Mouse (Mus musculus): ENCODE data around the gene Dhx40. TPM values are rescaled to one million over a fixed set of nuclear protein-coding genes. Genes with fewer than 3 reads are reported as not detected.
A peak's percentile ranks its signal among the peaks of the same experiment; 100 is the strongest.

The Dhx40 gene
- polyA plus RNA-seq (2016; fragmentation: Nextera tagmentation; extraction: Ambion mirVana) = 14.4 and 19.7 TPM in 2 replicates

DNA sequence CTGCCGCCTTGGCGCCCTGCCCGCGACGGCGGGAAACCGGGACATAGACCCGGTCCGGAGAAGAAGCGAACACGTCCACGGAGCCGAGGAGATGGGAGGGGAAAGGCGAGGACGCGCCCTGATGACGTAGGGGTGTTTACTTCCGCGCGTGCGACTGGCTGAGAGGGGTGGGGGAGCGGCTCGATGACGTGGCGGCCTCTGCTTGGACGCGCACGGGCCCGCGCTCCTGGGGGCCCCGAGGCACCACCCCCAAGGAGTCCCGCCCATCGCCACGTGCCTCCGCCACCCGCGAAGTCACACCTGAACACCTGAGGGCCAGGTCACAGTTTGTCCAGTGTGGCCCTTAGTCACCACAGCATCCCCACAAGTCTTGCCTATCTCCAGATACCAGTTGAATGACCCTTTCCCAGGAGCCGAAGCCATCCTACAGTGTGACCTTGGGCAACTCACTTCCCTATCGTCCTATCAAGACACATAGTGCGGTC, at the start of gene Dhx40:
Gene Dhx40, minus strand, starts transcription at position 242 of the 485 bp plus-strand sequence.
- Histone ChIP-seq H3K4me3 (peak within 1 kb of the TSS; percentile 97), H3K9me3 (no peaks in the 10 kb centered on the region), H3K36me3 (peaks cover 17% of the 10 kb centered on the region), H3K27ac (peak within 1 kb of the TSS; percentile 86), H3K27me3 (ENCODE audit: insufficient read depth, poor library complexity, severe bottlenecking) (no peaks in the 10 kb centered on the region), H3K4me1 (0 out of 2 replicates have a peak, but pooled peaks cover 4% of the 10 kb centered on the region)
- 4% methylated on average over 40 of the region's 40 CpGs for WGBS
- DNase-seq (ENCODE audit: low spot score) = peak; percentile 95

DNA sequence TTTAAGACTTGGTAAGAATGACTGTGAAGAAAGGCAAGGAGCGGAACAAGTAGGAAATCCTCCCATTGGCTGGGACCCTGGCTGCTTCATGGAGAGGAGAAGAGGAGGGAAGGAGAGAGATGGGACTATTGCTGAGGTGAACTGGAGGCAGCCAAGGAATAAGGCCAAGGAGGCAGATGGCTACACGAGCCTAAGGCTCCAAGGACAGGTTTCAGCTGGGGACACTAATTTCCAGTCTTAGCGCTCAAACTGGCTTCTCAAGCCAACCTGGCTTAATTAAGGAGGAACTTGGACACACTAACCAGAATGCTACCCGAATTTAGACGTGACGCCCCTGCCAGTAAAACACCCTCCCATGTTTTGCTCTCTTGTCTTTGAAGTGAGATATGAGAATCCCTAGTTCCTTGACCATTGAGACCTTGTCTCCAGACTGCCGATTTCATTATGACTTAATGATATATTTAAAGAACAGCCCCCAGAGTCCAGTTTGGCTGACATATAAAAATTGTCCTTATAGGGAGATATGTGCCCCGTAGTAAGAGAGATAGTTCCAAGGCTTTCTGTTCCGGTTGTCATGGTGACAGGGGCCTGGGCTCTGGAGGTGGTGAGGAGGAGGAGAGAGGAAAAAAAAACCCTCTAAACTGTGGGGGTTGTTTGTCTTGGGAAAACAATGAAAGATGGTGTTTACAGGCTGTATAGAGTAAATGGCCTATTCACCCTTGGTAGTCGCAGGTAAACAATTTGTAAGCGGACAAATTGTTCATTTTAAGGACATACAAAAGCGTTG, 48.3 kb upstream of the Dhx40 start:
- no peak for DNase-seq (ENCODE audit: low spot score)
- WGBS = 77% methylated on average over 12 of the region's 12 CpGs
- peaks cover 9% of the 10 kb centered on the region; the same call in 1 of the 2 replicates for H3K4me1 ChIP-seq
- H3K4me3 ChIP-seq = no peak overlapping the region
- no peaks in the 10 kb centered on the region for H3K36me3 ChIP-seq
- no peak overlapping the region for H3K27ac ChIP-seq
- no peaks in the 10 kb centered on the region for H3K9me3 ChIP-seq
- H3K27me3 ChIP-seq (ENCODE audit: insufficient read depth, poor library complexity, severe bottlenecking) = no peaks in the 10 kb centered on the region

DNA sequence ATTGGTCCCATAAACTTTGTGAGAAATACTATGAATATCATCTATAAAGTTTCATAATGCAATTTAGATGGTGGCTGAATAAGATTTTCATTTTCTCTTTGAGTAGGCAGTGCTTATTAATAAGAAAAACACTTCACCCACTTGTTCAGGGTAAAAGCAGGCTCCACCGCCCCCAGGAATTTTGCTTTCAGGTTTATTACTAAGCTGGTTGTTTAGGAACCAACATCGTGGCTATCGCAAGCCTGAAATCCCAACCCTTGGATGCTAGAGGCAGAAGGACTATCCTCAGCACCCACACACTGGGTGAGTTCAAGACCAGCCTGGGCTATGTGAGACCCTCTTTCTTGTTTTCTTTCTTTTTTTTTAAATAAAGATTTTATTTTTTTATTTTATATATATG, 45.5 kb upstream of the Dhx40 start:
- 85% methylated on average over 3 of the region's 3 CpGs for WGBS
- H3K36me3 ChIP-seq = no peaks in the 10 kb centered on the region

DNA sequence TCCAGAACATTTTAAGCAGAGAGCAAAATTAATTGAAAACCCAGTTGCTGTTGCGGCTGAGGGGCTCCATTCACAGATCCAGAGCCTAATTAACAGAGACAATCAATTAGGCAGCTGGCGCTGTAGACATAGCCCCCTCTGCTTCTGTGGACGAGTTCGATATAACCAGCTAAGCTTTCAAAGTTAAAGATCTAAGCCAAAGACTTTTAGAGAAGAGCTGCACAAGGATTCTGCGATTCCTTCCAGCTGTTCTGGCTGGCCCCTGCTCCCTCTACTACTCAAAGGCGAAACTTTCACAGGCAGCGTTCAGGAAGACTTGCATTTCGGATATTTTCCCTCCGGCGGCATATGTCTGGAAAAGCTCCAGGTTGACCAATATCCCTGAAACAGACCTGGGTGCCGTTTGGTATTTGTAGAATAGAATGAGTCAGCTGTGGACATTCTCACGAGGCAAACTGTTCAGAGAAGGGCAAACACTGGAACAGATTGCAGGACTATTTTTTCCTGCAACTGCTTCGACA, 45.0 kb upstream of the Dhx40 start:
- WGBS = 70% methylated on average over 13 of the region's 13 CpGs

More for the DNA sequence above, 45.5 kb upstream of the Dhx40 start:
- no peak for DNase-seq (ENCODE audit: low spot score)
- Histone ChIP-seq H3K27me3 (ENCODE audit: insufficient read depth, poor library complexity, severe bottlenecking) (no peaks in the 10 kb centered on the region), H3K4me1 (peaks cover 4% of the 10 kb centered on the region; the same call in 1 of the 2 replicates), H3K4me3 (no peak overlapping the region), H3K27ac (no peak overlapping the region), H3K9me3 (no peaks in the 10 kb centered on the region)

DNA sequence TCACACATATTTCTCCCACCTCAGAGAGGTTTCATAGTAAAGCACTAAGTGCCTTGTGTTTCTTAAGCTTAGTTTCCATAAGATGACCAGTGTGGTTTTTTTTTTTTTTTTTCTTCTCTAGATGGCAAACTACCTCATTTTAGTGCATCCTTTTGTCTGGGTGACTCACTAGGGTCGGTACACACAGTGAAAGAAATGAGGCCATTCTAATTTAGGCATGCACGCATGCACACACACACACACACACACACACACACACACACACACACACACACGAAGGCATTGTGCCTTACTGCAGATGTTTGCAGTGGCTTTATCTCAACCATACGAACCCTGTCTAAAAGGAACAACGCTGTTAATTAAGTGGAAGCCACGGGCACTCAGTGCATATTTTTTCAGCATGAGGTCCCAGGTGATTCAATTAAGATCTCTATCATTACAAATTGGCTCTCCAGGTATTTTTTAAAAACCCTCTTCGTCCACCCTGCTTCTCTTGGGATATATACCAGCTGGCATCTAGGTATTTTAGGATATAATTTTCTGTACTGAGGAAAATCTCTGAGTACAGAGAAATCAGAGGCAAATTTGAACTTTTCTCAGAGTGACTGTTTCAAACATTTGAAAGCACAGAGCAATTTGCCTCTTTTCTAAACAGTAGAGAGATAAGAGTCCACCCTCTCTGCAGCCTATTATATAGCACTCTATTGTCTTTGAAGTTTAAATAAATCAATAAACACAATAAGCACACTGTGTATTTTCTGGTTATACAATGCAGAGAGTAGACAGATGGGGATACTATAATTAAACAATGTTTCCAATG, 44.4 kb upstream of the Dhx40 start:
- 53% methylated on average over 7 of the region's 7 CpGs for WGBS
- Histone ChIP-seq H3K36me3 (no peaks in the 10 kb centered on the region), H3K27ac (no peak overlapping the region), H3K9me3 (no peaks in the 10 kb centered on the region), H3K4me3 (no peak overlapping the region), H3K4me1 (peaks cover 4% of the 10 kb centered on the region; the same call in 1 of the 2 replicates), H3K27me3 (ENCODE audit: insufficient read depth, poor library complexity, severe bottlenecking) (no peaks in the 10 kb centered on the region)
- no peak for DNase-seq (ENCODE audit: low spot score)

More for the DNA sequence above, 45.0 kb upstream of the Dhx40 start:
- H3K4me1 ChIP-seq = peaks cover 4% of the 10 kb centered on the region; the same call in 1 of the 2 replicates
- no peak overlapping the region for H3K4me3 ChIP-seq
- no peak overlapping the region for H3K27ac ChIP-seq
- no peaks in the 10 kb centered on the region for H3K36me3 ChIP-seq
- H3K27me3 ChIP-seq (ENCODE audit: insufficient read depth, poor library complexity, severe bottlenecking) = no peaks in the 10 kb centered on the region
- no peak for DNase-seq (ENCODE audit: low spot score)
- H3K9me3 ChIP-seq = no peaks in the 10 kb centered on the region

DNA sequence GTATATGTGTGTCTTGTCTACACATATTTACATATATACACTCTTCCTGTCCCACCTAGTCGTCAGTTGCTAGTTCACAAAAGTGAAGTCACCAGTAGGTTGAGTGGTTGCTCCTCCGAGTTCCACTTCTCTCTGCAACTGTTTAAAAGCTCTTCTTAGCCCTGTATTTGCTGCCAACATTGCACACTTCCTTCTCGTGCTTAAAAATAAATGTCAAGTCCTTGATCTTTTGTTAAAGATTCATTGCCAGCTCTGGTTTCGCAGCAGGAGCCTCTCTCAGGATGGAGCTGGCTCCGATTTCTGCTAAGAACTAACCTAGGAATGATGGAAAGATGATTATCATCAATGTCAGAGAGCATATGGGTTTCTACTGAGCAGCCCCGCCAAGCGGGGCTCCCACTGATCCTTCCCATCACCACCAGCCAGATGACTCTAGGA, 43.7 kb upstream of the Dhx40 start:
- Histone ChIP-seq H3K27me3 (ENCODE audit: insufficient read depth, poor library complexity, severe bottlenecking) (no peaks in the 10 kb centered on the region), H3K9me3 (no peaks in the 10 kb centered on the region), H3K27ac (no peak overlapping the region), H3K4me3 (no peak overlapping the region), H3K36me3 (no peaks in the 10 kb centered on the region), H3K4me1 (peaks cover 4% of the 10 kb centered on the region; the same call in 1 of the 2 replicates)
- WGBS = 76% methylated on average over 7 of the region's 7 CpGs
- no peak for DNase-seq (ENCODE audit: low spot score)

DNA sequence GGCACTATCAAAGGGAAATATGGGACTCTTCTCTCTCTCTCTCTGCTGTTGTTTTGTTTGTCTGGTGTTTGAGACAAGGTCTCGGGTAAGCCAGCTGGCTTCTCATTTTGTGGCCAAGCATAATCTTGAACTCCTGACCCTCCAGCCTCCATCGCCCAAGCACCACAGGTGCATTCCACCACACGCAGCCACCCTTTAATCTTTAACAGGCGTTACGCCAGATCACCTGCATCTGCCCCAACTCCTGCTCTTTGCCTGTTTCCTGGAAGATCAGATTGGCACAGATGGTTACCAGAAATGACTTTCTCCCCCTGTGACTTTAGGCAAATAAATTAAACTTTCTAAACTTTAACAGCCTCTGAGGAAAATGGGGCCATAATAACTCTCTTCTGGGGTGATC, 36.3 kb upstream of the Dhx40 start:
- H3K36me3 ChIP-seq = no peaks in the 10 kb centered on the region
- no peak for DNase-seq (ENCODE audit: low spot score)
- peaks cover 22% of the 10 kb centered on the region; the same call in 1 of the 2 replicates for H3K4me1 ChIP-seq
- H3K9me3 ChIP-seq = no peaks in the 10 kb centered on the region
- WGBS = 85% methylated on average over 5 of the region's 5 CpGs
- no peak overlapping the region for H3K4me3 ChIP-seq
- no peak overlapping the region for H3K27ac ChIP-seq
- no peaks in the 10 kb centered on the region for H3K27me3 ChIP-seq (ENCODE audit: insufficient read depth, poor library complexity, severe bottlenecking)

DNA sequence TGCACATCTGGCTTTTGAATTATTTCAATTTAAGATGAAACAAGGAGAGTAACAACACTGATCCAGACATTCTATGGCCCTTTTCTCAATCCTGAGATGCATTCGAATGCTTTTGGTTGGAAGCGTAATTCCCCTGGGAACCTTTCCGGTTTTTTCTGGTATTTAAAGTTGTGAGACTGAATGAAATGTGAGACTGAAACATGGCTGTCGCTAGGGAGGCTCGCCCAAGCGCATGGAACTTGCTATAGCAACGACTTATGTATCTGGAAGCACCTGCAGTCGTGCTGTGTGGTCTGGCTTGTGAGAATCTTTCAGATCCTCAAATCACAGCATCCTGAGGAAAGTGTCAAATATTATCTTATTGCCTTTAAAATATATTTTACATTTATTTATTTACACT, 33.7 kb upstream of the Dhx40 start:
- peaks cover 22% of the 10 kb centered on the region; the same call in 1 of the 2 replicates for H3K4me1 ChIP-seq
- no peak for DNase-seq (ENCODE audit: low spot score)
- WGBS = 85% methylated on average over 8 of the region's 8 CpGs
- no peak overlapping the region for H3K4me3 ChIP-seq
- no peaks in the 10 kb centered on the region for H3K27me3 ChIP-seq (ENCODE audit: insufficient read depth, poor library complexity, severe bottlenecking)
- H3K27ac ChIP-seq = peak overlapping the region; percentile 62
- no peaks in the 10 kb centered on the region for H3K36me3 ChIP-seq
- no peaks in the 10 kb centered on the region for H3K9me3 ChIP-seq

DNA sequence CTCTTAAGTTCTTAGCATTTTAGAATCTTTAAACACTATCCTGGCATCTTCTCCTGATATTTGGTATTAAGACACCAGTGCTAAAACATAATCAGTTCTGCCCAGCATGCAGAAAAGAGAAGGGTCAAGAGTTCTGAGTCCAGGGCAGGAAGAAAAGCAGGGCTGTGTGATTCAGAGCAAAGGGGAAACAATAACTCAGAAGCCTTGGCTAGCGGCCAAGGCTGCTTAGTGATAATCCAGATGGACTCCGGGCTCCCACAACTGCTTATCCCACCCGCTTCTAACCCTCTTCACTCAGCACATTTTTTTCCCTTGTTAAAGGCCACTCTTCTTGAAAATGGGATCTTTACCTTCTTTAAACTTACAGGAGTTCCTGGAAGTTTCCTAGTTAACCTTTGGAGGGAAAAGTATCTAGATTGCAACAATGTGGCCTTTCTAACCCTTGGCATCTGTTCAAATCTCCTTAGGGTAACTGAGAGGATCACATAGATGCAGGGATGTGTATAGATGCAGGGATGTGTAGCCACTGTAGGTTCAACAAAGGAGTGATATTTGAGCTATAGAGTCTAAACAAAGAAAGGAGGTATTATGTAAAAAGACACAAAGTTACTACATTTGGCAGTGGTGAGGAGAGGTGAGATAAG, 33.1 kb upstream of the Dhx40 start:
- peak overlapping the region; percentile 62 for H3K27ac ChIP-seq
- DNase-seq (ENCODE audit: low spot score) = peak; percentile 84
- H3K27me3 ChIP-seq (ENCODE audit: insufficient read depth, poor library complexity, severe bottlenecking) = no peaks in the 10 kb centered on the region
- peaks cover 22% of the 10 kb centered on the region; the same call in 1 of the 2 replicates for H3K4me1 ChIP-seq
- H3K9me3 ChIP-seq = no peaks in the 10 kb centered on the region
- H3K36me3 ChIP-seq = no peaks in the 10 kb centered on the region
- WGBS = 12% methylated on average over 3 of the region's 3 CpGs
- H3K4me3 ChIP-seq = no peak overlapping the region

DNA sequence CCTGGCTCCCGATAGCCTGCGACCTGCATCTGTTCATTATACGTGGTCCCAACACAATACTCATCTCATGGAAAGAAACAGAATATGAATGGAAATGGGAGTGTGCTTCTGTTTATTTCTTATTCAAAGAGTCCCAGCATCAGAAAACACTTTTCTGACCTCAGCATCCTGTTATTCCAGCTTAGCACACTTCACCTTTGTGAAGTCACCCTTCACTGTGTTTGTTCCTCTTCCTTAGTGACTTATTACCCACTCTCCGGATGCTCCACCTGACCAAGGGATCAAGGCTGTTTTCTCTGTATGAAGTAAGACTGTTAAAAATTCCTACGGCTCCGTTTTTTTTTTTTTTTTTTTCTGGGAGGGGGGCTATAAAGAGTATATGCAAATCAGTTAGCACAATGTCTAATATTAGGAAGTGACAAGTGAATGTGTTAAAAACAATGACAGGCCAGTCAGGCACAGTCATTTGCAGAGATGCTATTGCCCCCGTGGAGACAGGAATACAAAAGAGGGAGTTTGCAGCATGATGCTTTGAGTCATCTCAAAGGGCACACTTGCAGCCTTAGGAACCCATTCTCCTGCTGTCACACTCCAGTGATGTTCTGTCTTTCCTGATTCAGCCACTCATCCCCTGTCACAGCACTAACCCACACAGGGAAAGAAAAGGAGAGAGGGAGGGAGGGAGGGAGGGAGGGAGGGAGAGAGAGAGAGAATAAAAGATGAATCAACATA, 32.3 kb upstream of the Dhx40 start:
- whole genome bisulfite sequencing = 62% methylated on average over 7 of the region's 7 CpGs
- H3K36me3 ChIP-seq = no peaks in the 10 kb centered on the region
- peak overlapping the region; percentile 62 for H3K27ac ChIP-seq
- H3K4me3 ChIP-seq = no peak overlapping the region
- no peaks in the 10 kb centered on the region for H3K27me3 ChIP-seq (ENCODE audit: insufficient read depth, poor library complexity, severe bottlenecking)
- H3K9me3 ChIP-seq = no peaks in the 10 kb centered on the region
- no peak for DNase-seq (ENCODE audit: low spot score)
- H3K4me1 ChIP-seq = peaks cover 22% of the 10 kb centered on the region; the same call in 1 of the 2 replicates

DNA sequence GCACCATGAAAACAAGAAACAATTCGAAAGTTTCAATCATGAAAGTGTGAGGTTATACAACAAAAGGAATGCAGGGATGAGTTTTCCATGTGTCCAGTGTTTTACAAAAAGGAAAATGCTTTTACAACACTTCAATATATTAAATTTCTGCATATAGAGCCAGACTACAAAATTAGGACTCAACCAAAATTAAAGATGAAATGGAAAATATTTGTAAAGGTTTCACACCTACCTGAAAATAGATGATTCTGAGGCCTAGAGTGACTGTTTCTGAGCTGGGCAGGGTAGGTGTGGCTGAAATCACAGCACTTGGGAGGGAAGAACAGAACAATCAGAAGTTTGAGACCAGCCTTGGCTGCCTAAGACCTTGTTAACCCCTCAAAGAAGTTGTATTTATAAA, 31.2 kb upstream of the Dhx40 start:
- WGBS = 85% methylated on average over 1 of the region's 1 CpGs
- no peaks in the 10 kb centered on the region for H3K27me3 ChIP-seq (ENCODE audit: insufficient read depth, poor library complexity, severe bottlenecking)
- H3K4me3 ChIP-seq = no peak overlapping the region
- DNase-seq (ENCODE audit: low spot score) = no peak
- peaks cover 22% of the 10 kb centered on the region; the same call in 1 of the 2 replicates for H3K4me1 ChIP-seq
- no peak overlapping the region for H3K27ac ChIP-seq
- no peaks in the 10 kb centered on the region for H3K9me3 ChIP-seq
- H3K36me3 ChIP-seq = no peaks in the 10 kb centered on the region

DNA sequence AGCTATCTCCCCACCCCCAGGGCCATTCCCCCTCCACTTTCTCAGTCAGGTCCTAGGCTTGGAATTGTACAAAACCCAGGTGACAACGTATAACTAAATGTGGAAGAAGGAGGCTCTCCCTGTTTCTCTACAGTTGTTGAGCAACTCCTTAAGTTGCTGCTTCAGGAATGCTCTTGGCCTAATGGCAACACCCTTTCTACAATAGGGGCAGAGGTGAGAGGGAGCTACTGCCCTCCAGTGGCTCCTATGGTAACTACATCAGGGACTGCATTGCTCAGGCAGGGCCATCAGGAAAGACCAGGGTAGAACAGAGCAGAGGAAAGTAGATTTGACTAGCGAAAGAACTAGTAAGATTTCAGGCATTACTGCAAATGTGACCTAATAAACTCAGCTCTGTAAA, 28.8 kb upstream of the Dhx40 start:
- Histone ChIP-seq H3K4me1 (peaks cover 22% of the 10 kb centered on the region; the same call in 1 of the 2 replicates), H3K9me3 (no peaks in the 10 kb centered on the region), H3K4me3 (no peak overlapping the region), H3K27ac (no peak overlapping the region; the same call in 1 of the 2 replicates), H3K27me3 (ENCODE audit: insufficient read depth, poor library complexity, severe bottlenecking) (no peaks in the 10 kb centered on the region), H3K36me3 (no peaks in the 10 kb centered on the region)
- WGBS = 36% methylated on average over 2 of the region's 2 CpGs
- DNase-seq (ENCODE audit: low spot score) = peak; percentile 86

Data from heart, embryonic 10.5 days (tissue).